Mouse (Mus musculus) hindbrain, embryonic 15.5 days (tissue): Measurements from ENCODE around the gene Duox2. TPM values are rescaled to one million over a fixed set of nuclear protein-coding genes. Genes with fewer than 3 reads are reported as not detected.

Experiments
- ATAC-seq: fragments of 200-750 bp; cut with Nextera tagmentation; 2 replicates; pipeline ENCODE4 v1.8.0; 2017; ENCODE audit warnings: low read depth, moderate number of reproducible peaks, moderate TSS enrichment; ENCODE audit not compliant: low FRiP score
- H3K27ac ChIP-seq: fragments of 300-500 bp; sonication (generic); replicated peaks from 2 replicates; pipeline ENCODE4 v1.5.1; 2015; ENCODE audit warnings: mild to moderate bottlenecking, inconsistent platforms
- H3K27me3 ChIP-seq: fragments of 300-500 bp; sonication (generic); 2 replicates; pipeline ENCODE4 v1.6.1; 2015; ENCODE audit warnings: control low read depth, inconsistent platforms
- H3K36me3 ChIP-seq: fragments of 300-500 bp; sonication (generic); 2 replicates; pipeline ENCODE4 v1.6.1; 2015; ENCODE audit warnings: control low read depth, inconsistent platforms
- H3K4me1 ChIP-seq: fragments of 300-500 bp; sonication (generic); replicated peaks from 2 replicates; pipeline ENCODE4 v1.6.1; 2015; ENCODE audit warnings: control low read depth, inconsistent platforms
- H3K4me2 ChIP-seq: fragments of 300-500 bp; sonication (generic); 2 replicates; pipeline ENCODE4 v1.6.1; 2015; ENCODE audit warnings: moderate library complexity, mild to moderate bottlenecking, inconsistent platforms
- H3K4me3 ChIP-seq: fragments of 300-500 bp; sonication (generic); 2 replicates; pipeline ENCODE4 v1.5.1; 2015; ENCODE audit warnings: mild to moderate bottlenecking, inconsistent platforms
- H3K9ac ChIP-seq: fragments of 300-500 bp; sonication (generic); 2 replicates; pipeline ENCODE4 v1.6.1; 2015; ENCODE audit warnings: inconsistent platforms
- H3K9me3 ChIP-seq: fragments of 300-500 bp; sonication (generic); 2 replicates; pipeline ENCODE4 v1.6.1; 2016; ENCODE audit warnings: control low read depth, inconsistent platforms
- WGBS: fragments of 180-500 bp; shearing (Covaris S2); methylation state at CpG from one replicate; pipeline ENCODE4 v1.1.7; 2015; 5-methylcytosine and 5-hydroxymethylcytosine counted together
- polyA plus RNA-seq: library from polyadenylated mRNA; unstranded; fragments of >200 nt; fragmentation: Nextera tagmentation; extraction: Ambion mirVana; gene quantifications from 2 replicates; pipeline ENCODE4 v1.2.1, GENCODE M21; 2015

The Duox2 gene
- polyA plus RNA-seq, 1 experiment from 2014 or later: not detected

DNA sequence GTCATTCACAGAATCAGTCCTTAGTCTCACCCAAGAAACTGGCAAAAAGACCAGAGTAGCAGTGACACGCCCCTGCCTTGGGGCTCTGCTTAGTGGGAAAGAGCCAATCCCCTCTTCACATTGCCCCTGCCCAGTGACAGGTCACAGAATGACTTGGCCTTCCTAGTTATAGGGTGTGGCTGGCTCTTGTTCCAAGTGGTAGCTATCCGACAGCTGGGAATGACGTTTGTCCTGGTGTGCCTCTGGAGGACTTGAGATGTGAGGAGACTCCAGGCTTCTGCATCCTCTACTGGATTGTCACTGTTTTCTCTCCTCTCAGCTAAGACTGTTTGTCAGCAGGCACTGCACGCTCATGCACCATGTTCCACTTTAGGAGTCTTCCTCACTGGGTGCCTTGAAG is 19.1 kb upstream of the Duox2 start:
- Histone ChIP-seq H3K4me1 (peaks cover 11% of the 10 kb centered on the region; the same call in 1 of the 2 replicates), H3K4me2 (no peak overlapping the region), H3K4me3 (no peak overlapping the region), H3K36me3 (no peaks in the 10 kb centered on the region), H3K27me3 (peaks cover 19% of the 10 kb centered on the region), H3K9me3 (no peaks in the 10 kb centered on the region), H3K9ac (no peak overlapping the region), H3K27ac (no peak overlapping the region)
- ATAC-seq: no peak
- WGBS: 81% methylated on average over 4 of the region's 4 CpGs

DNA sequence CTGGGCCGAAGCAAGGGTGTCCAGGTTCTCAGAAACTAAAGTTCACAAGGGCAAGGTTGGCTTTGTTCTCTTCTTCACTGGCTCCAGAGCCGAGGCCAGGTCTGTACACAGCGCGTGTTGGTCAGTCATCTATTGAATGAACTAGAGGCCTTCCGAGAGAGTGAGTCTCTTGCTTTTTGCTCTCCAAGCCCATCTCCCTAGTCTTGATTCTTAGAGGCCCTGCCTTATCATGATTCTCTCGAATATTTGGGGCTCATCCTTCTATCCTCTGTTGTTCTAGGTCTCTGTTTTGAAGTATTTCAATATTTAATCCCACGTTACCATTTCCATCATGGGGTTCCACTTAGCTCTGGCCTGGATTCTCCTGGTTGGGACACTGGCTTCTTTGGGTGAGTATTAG is 17.1 kb upstream of the Duox2 start, which contains the start of gene Duox1:
Gene Duox1, plus strand, starts transcription at position 301 of the 400 bp plus-strand sequence.
- no peaks in the 10 kb centered on the region for H3K9me3 ChIP-seq
- H3K27ac ChIP-seq: no peak within 1 kb of the TSS
- WGBS: 90% methylated on average over 7 of the region's 7 CpGs
- no peaks in the 10 kb centered on the region for H3K36me3 ChIP-seq
- no peak within 1 kb of the TSS for H3K4me2 ChIP-seq
- H3K4me3 ChIP-seq: no peak within 1 kb of the TSS
- H3K27me3 ChIP-seq: peaks cover 22% of the 10 kb centered on the region
- H3K9ac ChIP-seq: no peak within 1 kb of the TSS
- no peak for ATAC-seq
- H3K4me1 ChIP-seq: peaks cover 11% of the 10 kb centered on the region; the same call in 1 of the 2 replicates

DNA sequence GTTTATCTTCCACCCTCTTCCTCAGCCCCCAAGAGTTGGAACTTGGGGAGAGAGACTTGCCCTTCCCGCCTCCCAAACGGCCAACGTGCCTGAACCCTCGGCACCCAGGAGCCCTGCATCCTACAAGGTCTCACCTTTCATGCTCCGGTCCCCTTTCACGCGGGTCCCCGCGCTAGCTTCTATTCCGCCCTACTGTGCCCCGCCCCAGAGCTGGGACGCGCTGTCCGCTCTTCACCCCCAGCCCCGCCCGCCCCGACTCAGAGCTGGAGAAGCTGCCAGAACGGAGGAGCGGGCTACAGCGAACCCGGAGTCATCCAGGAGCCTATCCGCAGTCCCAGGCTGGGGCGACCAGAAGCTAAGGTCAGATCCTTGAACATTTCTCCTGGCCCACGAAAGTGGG is 15.3 kb upstream of the Duox2 start, which contains the start of gene Duoxa1:
Gene Duoxa1, minus strand, starts transcription at position 195 of the 400 bp plus-strand sequence.
- no peak within 1 kb of the TSS for H3K9ac ChIP-seq
- WGBS: 3% methylated on average over 24 of the region's 24 CpGs
- peaks cover 11% of the 10 kb centered on the region; the same call in 1 of the 2 replicates for H3K4me1 ChIP-seq
- H3K4me2 ChIP-seq: peak within 1 kb of the TSS; percentile 44
- no peaks in the 10 kb centered on the region for H3K36me3 ChIP-seq
- H3K4me3 ChIP-seq: peak within 1 kb of the TSS; percentile 17
- H3K9me3 ChIP-seq: no peaks in the 10 kb centered on the region
- H3K27ac ChIP-seq: no peak within 1 kb of the TSS
- H3K27me3 ChIP-seq: peaks cover 22% of the 10 kb centered on the region
- ATAC-seq: peak; percentile 48; the same call in 1 of the 2 replicates

DNA sequence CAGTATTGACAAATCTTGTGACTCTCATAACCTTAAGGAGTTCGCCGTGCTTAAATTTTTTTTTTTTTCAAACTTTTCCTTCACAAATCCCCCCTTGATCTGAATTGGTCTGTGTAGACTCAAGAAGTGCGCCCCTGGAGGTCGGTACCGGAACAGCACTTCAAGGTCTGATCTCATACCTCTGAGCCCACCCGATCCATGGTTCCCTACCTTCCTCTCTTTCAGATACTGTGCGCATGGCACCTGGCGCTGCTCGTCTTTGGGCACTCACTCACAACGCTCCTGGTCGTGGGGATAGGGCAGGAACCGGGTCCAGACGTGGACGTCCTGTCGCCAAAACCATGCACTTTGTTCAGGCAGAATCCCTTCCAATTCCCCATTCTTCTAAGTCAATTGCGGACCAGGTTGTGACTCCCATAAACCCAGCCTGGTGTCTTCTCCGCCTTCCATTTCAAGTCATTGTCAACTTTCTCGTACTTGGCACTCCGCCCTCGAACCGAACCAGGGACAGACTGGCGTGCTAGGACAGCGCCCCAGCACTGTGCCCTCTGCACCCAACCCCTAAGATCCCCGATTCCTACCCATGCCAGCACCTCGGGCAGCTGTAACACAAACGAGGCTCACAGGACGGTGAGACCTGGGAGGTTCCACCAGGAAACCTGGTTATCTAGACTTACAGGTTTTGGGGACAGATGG is 14.6 kb upstream of the Duox2 start:
- peak; percentile 51; the same call in 1 of the 2 replicates for ATAC-seq
- no peaks in the 10 kb centered on the region for H3K9me3 ChIP-seq
- H3K27ac ChIP-seq: no peak overlapping the region
- H3K4me3 ChIP-seq: peak overlapping the region; percentile 17
- H3K9ac ChIP-seq: no peak overlapping the region
- H3K4me2 ChIP-seq: peak overlapping the region; percentile 44
- no peaks in the 10 kb centered on the region for H3K36me3 ChIP-seq
- WGBS: 5% methylated on average over 27 of the region's 27 CpGs
- peaks cover 22% of the 10 kb centered on the region for H3K27me3 ChIP-seq
- peaks cover 11% of the 10 kb centered on the region; the same call in 1 of the 2 replicates for H3K4me1 ChIP-seq

DNA sequence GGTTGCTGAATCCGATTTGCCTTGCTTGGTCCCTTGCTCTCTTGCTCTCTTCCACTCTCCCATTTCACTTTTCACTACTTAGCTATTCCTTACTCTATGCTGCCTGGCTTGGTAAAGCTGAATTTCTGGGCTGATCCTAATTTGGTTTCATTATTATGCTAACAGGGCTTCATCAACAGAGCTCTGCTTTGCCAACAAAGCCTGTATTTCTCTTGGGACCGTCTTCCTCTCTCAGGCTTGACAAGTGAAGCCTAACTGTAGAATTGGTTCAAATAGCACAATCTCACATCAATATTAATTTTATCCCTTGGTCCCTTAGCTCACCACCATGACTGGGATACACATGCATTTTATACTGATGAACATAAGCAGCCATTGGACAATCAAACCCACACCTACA is 13.3 kb upstream of the Duox2 start:
- Histone ChIP-seq H3K27me3 (peaks cover 24% of the 10 kb centered on the region), H3K4me1 (peaks cover 11% of the 10 kb centered on the region; the same call in 1 of the 2 replicates), H3K36me3 (no peaks in the 10 kb centered on the region), H3K9ac (no peak overlapping the region), H3K4me3 (no peak overlapping the region), H3K4me2 (no peak overlapping the region), H3K9me3 (no peaks in the 10 kb centered on the region), H3K27ac (no peak overlapping the region)
- ATAC-seq: no peak
- WGBS: 41% methylated on average over 2 of the region's 2 CpGs

DNA sequence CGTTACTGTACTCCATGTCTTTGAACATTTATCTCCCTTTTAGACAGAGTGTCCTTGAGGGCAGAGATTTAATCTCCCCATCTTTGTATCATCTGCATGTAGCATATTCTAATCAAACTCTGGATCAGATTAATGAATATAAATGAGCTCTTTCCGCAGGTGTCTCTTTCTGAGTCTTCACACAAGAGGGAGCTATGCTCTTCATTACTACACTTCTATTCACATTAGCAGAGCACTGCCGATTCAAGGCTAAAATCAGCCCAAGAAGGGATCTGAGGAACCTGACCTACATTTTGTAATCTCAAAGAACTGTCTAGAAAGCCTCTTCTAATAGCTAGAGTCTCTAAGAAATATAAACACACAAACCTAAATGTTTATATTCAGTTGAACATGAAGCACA is 11.4 kb upstream of the Duox2 start:
- H3K9me3 ChIP-seq: no peaks in the 10 kb centered on the region
- WGBS: 34% methylated on average over 3 of the region's 3 CpGs

DNA sequence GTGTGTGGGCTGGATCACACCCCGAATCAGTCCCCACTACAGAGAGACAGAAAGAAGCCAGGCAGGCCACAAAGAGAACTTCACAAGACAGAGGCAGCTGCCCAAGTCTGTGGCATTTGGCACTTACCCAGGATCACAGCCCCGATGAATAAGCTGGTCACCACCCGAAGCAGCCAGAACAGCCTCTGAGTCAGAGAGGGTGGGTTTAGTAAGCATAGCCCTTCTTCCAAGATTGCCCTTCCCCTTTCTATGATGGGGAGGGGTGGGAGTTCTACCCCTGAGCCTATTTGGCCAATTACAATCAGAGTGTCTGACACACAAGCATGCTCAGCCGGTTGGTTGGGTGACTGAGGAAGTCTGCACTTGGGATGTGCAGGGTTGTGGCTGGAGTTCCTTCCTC is 7.9 kb upstream of the Duox2 start:
- Histone ChIP-seq H3K27me3 (peaks cover 28% of the 10 kb centered on the region), H3K4me3 (no peak overlapping the region), H3K4me2 (no peak overlapping the region), H3K27ac (no peak overlapping the region), H3K36me3 (no peaks in the 10 kb centered on the region), H3K9ac (no peak overlapping the region), H3K9me3 (no peaks in the 10 kb centered on the region), H3K4me1 (peaks cover 13% of the 10 kb centered on the region)
- peak; percentile 23 for ATAC-seq
- WGBS: 50% methylated on average over 4 of the region's 4 CpGs

More for the DNA sequence above, 11.4 kb upstream of the Duox2 start:
- no peak for ATAC-seq
- Histone ChIP-seq H3K4me2 (no peak overlapping the region), H3K4me3 (no peak overlapping the region), H3K27ac (no peak overlapping the region), H3K9ac (no peak overlapping the region), H3K27me3 (peaks cover 25% of the 10 kb centered on the region), H3K4me1 (peaks cover 11% of the 10 kb centered on the region; the same call in 1 of the 2 replicates), H3K36me3 (no peaks in the 10 kb centered on the region)

DNA sequence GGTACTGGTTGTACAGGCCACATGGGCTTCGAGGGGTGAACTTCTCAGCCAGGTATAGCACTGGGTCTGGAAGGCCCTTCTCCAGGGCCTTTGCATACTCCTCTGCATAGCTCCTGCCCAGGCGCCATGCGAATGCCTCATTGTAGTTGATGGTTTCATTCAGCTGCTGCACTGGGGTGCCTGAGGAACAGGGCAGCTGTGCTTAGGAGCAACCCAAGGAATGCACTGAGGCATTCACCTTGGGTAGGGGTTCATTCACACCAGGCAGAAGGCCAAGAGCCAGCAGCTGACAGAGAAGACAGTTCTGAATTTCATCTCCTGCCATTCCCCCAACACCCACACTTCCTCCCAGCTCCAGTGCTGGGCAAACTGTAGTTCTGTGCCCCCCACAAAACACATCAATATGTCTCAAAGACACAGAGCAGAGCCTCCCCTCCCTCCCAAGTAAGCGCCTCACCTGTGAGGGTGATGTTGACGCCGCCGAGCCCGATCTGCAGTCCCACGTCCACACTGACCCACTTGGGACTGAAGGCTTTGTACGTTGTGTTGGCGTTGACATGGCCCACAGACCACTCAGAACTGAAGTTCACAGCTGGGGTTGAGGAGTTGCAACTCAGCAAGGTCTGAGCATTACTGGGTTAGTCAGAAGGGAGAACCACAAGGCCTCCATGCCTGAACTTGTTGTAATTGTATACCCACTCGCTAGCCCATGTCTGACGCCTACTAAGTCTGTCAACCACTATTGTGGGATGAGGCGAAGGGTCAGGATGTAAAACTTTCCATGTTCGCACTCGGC is 7.0 kb upstream of the Duox2 start:
- Histone ChIP-seq H3K27me3 (peaks cover 37% of the 10 kb centered on the region), H3K27ac (no peak overlapping the region), H3K4me2 (no peak overlapping the region), H3K36me3 (no peaks in the 10 kb centered on the region), H3K9me3 (no peaks in the 10 kb centered on the region), H3K9ac (no peak overlapping the region), H3K4me1 (peaks cover 21% of the 10 kb centered on the region), H3K4me3 (no peak overlapping the region)
- no peak for ATAC-seq
- WGBS: 92% methylated on average over 16 of the region's 16 CpGs

DNA sequence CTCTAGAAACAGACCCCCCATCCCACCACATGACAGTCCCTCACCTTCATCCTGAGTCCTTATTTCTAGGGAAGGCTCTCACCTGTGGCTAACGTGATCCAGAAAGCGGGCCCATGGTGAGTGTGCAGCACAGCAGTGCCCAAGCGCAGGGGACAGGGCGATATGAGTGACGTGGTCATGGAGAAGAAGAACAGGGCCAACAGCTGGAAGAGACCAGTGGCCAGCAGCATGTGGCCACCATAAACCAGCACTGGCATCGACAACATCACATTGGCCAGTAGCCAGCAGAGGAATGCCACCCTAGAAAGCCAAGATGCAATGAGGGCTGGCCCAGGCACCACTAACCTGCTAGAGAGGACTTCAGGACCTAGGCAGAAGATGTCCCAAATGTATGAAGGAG is 6.3 kb upstream of the Duox2 start:
- ATAC-seq: no peak
- Histone ChIP-seq H3K27me3 (peaks cover 45% of the 10 kb centered on the region), H3K4me3 (no peak overlapping the region), H3K4me2 (no peak overlapping the region), H3K4me1 (peaks cover 21% of the 10 kb centered on the region), H3K36me3 (no peaks in the 10 kb centered on the region), H3K27ac (no peak overlapping the region), H3K9ac (no peak overlapping the region), H3K9me3 (no peaks in the 10 kb centered on the region)
- WGBS: 88% methylated on average over 6 of the region's 6 CpGs

DNA sequence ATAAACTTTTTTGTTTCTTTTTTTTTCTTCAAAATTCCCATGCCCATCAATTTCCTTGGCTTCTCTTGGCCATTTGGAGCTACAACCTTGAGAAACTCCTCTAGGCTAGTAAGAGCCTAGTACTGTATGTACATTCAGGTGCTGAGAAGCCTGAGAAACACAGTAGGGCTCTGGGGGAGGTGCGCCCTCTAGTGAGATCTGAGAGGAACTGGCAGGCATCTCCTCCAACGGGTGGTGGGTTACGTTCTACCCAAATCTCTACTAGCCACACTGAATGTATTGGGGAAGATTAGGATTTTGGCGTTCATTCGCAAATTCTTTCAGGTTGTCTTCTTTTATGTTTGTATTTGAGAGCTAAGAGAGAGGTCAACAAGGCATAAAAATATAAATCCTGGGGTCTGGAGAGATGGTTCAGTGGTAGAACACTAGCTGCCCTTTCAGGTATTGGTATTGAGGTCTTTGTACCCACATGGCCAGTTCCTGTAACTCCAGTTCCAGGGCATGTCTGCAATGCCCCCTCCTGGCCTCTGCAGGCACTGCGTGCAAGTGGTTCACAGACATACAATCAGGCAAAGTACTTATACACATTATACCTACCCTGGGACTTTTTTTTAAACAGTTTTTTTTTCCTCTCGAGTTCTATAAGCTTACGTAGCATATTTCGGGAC is 4.5 kb upstream of the Duox2 start:
- Histone ChIP-seq H3K9ac (no peak overlapping the region), H3K36me3 (no peaks in the 10 kb centered on the region), H3K27me3 (peaks cover 63% of the 10 kb centered on the region), H3K27ac (no peak overlapping the region), H3K4me1 (peaks cover 38% of the 10 kb centered on the region), H3K4me3 (0 out of 2 replicates have a peak overlapping the region, but pooled peaks have one; percentile 38), H3K9me3 (no peaks in the 10 kb centered on the region), H3K4me2 (peak overlapping the region; percentile 88)
- peak; percentile 59; the same call in 1 of the 2 replicates for ATAC-seq
- WGBS: 11% methylated on average over 9 of the region's 9 CpGs

DNA sequence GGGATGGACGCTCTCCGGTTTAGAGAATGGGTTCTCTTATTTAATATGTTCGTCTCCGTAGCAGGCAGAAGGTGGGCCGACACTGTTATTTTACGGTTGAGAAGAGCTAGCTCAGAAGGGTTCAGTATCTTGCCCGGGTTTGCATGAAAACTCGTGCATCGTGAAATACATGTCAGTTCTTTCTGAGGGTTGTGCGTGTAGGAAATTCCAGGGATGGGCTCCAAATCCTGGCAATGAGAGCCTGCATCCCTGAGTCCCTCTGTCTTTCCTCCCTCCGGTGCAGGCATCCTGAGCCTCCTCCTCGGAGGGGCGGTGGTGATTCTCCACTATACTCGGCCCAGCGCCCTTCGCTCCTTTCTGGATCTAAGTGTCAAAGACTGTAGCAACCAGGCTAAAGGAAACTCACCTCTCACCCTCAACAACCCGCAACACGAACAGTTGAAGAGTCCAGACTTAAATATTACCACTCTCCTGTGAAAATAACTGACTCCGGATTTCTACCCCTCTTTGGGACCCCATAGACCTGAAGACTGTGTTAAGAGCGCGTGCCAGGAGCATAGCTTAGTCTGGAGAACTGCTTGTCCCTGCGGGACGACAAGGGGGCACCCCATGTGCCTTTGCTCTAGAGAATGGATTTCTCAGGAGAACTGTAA is 3.8 kb upstream of the Duox2 start:
- no peak for ATAC-seq

More for the DNA sequence above, 3.8 kb upstream of the Duox2 start:
- WGBS: 8% methylated on average over 23 of the region's 23 CpGs
- Histone ChIP-seq H3K4me3 (peak overlapping the region; percentile 38), H3K4me1 (peaks cover 44% of the 10 kb centered on the region), H3K36me3 (no peaks in the 10 kb centered on the region), H3K27me3 (peaks cover 69% of the 10 kb centered on the region), H3K9me3 (no peaks in the 10 kb centered on the region), H3K9ac (peak overlapping the region; percentile 39), H3K4me2 (peak overlapping the region; percentile 88), H3K27ac (no peak overlapping the region)
